Mouse (Mus musculus): ENCODE data around the gene Arpc1b. TPM values are rescaled to one million over a fixed set of nuclear protein-coding genes. Genes with fewer than 3 reads are reported as not detected.

Gene Arpc1b
- 1,001 TPM for polyA plus RNA-seq (2017; shearing (Covaris generic))

GRCm38 (mm10) chr5:145114071-145114605 is at the start of gene Arpc1b:
Gene Arpc1b, plus strand, starts transcription at chr5:145114215.

DNA sequence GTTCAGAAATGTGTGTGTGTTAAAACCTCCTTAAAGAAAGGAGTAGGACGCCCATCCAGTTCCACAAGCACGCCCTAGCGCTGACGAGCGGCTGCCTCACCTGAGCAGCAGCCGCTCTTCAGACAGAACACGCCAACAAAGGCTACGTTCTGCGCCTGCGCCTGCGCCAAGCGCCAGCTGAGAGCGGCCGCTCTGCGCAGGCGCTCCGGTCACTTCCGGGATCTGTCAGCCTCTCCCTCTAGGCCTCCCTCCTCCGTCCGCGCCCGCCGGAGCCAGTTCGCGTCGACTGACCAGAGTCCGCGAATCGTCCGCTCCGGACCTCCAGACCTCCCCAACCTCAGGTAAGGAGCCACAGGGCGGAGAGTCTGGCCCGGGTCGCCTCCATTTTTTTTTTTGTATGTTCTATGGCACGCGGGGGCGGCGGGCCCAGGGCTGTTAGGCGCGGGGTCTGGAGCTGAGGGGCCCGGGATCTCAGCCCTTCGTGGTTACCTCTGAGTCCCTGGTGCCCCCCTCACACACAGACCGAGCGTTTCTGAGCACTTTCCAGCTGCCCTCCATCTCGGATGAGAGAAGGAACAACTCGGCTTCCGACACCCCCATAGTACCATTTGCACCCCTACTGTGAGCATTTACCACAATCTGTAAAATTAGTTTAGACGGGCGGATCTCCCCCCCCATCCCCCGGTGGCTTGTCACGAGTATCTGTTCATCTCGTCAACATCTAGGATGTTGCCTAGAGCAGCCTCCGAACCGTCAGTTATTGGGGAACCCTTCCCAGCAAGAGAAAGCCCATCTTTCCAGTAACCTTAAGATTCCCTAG is 30.2 kb upstream of the Arpc1b start, which contains the start of the genes Arpc1a and Kpna7:
TSS of gene Arpc1a (plus strand) at position 199 of the 820 bp plus-strand sequence.
TSS of gene Kpna7 (minus strand) at position 399 of the 820 bp plus-strand sequence.

DNA sequence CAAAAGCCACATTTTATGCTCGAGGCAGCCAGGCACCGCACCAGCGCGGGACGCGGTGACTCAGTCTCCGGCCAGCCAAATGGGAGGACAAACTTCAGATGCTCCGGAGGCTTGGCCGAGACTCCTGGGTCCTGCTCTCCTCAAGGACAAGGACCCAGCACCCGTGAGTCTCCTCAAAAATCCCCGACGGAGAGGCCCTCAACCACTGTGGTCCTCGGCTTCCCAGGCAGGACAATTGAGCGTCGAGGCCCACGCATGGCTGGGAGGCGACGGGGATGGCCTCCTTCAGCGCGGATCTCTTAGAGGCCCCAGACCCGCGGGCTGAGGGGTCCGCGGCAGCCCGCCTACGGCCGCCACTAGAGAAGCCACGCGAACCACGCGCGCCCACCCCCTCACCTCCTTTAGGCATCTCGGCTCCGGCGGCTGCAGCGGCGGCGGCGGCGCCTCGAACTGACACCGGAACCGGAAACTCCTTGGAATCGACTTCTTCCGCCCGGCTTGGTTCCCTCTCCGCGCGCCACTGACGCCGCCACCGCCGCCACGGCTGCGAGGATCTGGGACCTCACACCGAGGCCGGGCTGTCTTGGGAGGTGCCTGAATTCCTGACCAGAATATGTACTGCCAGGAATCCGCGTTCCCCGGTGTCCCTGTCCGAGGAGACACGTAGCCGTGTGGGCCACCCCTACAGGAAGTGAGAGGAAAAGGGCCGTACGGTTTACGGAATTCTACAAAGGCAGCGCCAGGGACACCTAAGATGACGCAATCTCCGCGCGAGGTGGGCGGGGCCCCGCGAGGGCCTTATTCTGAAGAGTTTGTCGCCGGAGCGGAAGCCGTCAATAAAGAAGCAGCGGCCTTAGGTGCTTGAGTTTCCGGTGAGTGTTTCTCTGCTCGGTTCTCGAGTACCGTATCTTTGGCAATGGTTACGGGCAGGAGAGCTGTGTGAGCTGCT is 25.8 kb downstream of the Arpc1b start, which contains the start of the genes Pdap1 and Bud31:
TSS of gene Pdap1 (minus strand) at position 668 of the 949 bp plus-strand sequence.
TSS of gene Bud31 (plus strand) at position 792 of the 949 bp plus-strand sequence.

DNA sequence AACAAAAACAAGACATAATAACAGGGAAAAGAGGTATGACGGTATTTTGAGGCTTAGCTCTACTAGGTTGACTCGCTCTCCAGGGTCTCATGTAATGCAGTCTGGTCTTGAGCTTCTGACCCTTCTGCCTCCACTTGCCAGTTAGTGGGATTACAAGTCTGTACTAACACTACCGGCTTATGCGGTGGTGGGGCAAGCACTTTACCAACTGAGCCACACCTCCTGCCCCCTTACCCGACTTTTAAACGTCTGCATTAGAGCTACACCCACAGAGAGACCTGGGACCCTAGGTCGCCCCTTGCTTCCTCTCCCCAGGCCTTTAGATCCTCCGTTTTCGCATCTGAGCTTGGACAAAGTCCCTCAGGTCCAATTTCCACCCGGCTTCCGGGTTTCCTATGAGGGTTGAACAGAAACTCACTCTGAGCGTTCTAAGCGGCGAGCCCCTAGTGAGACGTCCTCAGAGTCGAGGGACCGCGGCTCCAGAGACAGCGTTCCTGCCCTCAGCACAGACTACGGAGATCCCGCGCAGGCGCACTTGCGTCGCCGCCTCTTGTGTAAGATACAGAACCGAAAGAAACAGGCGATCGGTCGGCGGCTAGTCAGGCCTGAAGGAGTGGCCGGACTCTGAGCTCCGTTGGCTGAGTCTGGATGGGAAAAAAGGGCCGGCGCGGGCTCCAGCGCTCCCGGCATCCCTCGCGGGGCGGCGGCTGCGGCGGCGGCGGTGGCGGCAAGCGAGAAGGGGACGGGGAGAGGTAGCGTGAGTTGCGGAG is 52.7 kb downstream of the Arpc1b start, which contains the start of the genes Ptcd1 and Cpsf4:
TSS of gene Ptcd1 (minus strand) at position 573 of the 770 bp plus-strand sequence.
TSS of gene Cpsf4 (plus strand) at position 678 of the 770 bp plus-strand sequence.

Other genes starting within 250 kb of the Arpc1b start
- gene Smurf1, start 148.4 kb upstream of the Arpc1b start, polyA plus RNA-seq (2017; shearing (Covaris generic)): 76.6 TPM
- gene Gm4871, start 81.5 kb upstream of the Arpc1b start, polyA plus RNA-seq (2017; shearing (Covaris generic)): not detected
- not detected for gene 1700018F24Rik, start 71.2 kb upstream of the Arpc1b start, polyA plus RNA-seq (2017; shearing (Covaris generic))
- 75.5 TPM for gene Arpc1a, start 30.4 kb upstream of the Arpc1b start, polyA plus RNA-seq (2017; shearing (Covaris generic))
- 0.53 TPM for gene Kpna7, start 30.2 kb upstream of the Arpc1b start, polyA plus RNA-seq (2017; shearing (Covaris generic))
- gene Pdap1, start 26.0 kb downstream of the Arpc1b start, polyA plus RNA-seq (2017; shearing (Covaris generic)): 42.4 TPM
- gene Bud31, start 26.1 kb downstream of the Arpc1b start, polyA plus RNA-seq (2017; shearing (Covaris generic)): 251 TPM
- gene Ptcd1, start 52.9 kb downstream of the Arpc1b start, polyA plus RNA-seq (2017; shearing (Covaris generic)): 19.8 TPM
- gene Cpsf4, start 53.0 kb downstream of the Arpc1b start, polyA plus RNA-seq (2017; shearing (Covaris generic)): 42.5 TPM
- gene Atp5j2, start 77.8 kb downstream of the Arpc1b start, polyA plus RNA-seq (2017; shearing (Covaris generic)): 223 TPM
- 77.2 TPM for gene Zkscan14, start 87.7 kb downstream of the Arpc1b start, polyA plus RNA-seq (2017; shearing (Covaris generic))
- 4.8 TPM for gene Zkscan5, start 90.3 kb downstream of the Arpc1b start, polyA plus RNA-seq (2017; shearing (Covaris generic))
- 75.0 TPM for gene Zfp655, start 117.5 kb downstream of the Arpc1b start, polyA plus RNA-seq (2017; shearing (Covaris generic))
- 2.0 TPM for gene Zscan25, start 166.3 kb downstream of the Arpc1b start, polyA plus RNA-seq (2017; shearing (Covaris generic))
- gene Cyp3a57, start 231.1 kb downstream of the Arpc1b start, polyA plus RNA-seq (2017; shearing (Covaris generic)): not detected

All from naive thymus-derived CD4-positive, alpha-beta T cell, adult 5 months (primary cell).